Mouse (Mus musculus): Measurements from ENCODE around the gene Adamts4. TPM values are rescaled to one million over a fixed set of nuclear protein-coding genes. Genes with fewer than 3 reads are reported as not detected.
"Not testable (repeated sequence)": the region's sequence is repeated elsewhere in the genome, so short reads cannot be mapped to it uniquely, and the experiment has no call there.

Gene Adamts4
- polyA plus RNA-seq, 1 experiment from 2014 or later: 3.7 TPM

- WGBS: 83% methylated on average over 6 of the region's 6 CpGs
- no peaks in the 10 kb centered on the region for H3K27me3 ChIP-seq (ENCODE audit: control insufficient read depth, insufficient read depth, low read length)
- ATAC-seq (ENCODE audit: low FRiP score): no peak
Observed at GRCm38 (mm10) chr1:171237438-171237837, 12.8 kb upstream of the Adamts4 start.

GRCm38 (mm10) chr1:171238463-171238862 lies 11.8 kb upstream of the Adamts4 start:
- 70% methylated on average over 14 of the region's 14 CpGs for WGBS
- Histone ChIP-seq H3K4me1 (replicated peaks; ENCODE audit: control insufficient read depth, insufficient read depth, low read length) (no peaks in the 10 kb centered on the region), H3K9ac (no peak overlapping the region), H3K4me2 (replicated peaks) (no peak overlapping the region), H3K27ac (no peak overlapping the region), H3K4me3 (replicated peaks; ENCODE audit: low read length) (no peak overlapping the region), H3K36me3 (replicated peaks; ENCODE audit: control insufficient read depth, insufficient read depth) (peaks cover 99% of the 10 kb centered on the region), H3K9me3 (ENCODE audit: control insufficient read depth, low read length) (no peaks in the 10 kb centered on the region), H3K27me3 (ENCODE audit: control insufficient read depth, insufficient read depth, low read length) (no peaks in the 10 kb centered on the region)
- DNase-seq (ENCODE audit: low spot score) (peak; percentile 55), ATAC-seq (ENCODE audit: low FRiP score) (no peak)

More at GRCm38 (mm10) chr1:171237438-171237837, 12.8 kb upstream of the Adamts4 start:
- DNase-seq (ENCODE audit: low spot score): no peak
- Histone ChIP-seq H3K9ac (no peak overlapping the region), H3K9me3 (ENCODE audit: control insufficient read depth, low read length) (no peaks in the 10 kb centered on the region), H3K4me2 (replicated peaks) (no peak overlapping the region), H3K4me3 (replicated peaks; ENCODE audit: low read length) (no peak overlapping the region), H3K36me3 (replicated peaks; ENCODE audit: control insufficient read depth, insufficient read depth) (peaks cover 89% of the 10 kb centered on the region), H3K4me1 (replicated peaks; ENCODE audit: control insufficient read depth, insufficient read depth, low read length) (no peaks in the 10 kb centered on the region), H3K27ac (no peak overlapping the region)

- DNase-seq (ENCODE audit: low spot score) (no peak), ATAC-seq (ENCODE audit: low FRiP score) (no peak)
- no peak overlapping the region for H3K9ac ChIP-seq
- WGBS: 81% methylated on average over 15 of the region's 15 CpGs
- no peaks in the 10 kb centered on the region for H3K27me3 ChIP-seq (ENCODE audit: control insufficient read depth, insufficient read depth, low read length)
- H3K4me1 ChIP-seq (replicated peaks; ENCODE audit: control insufficient read depth, insufficient read depth, low read length): no peaks in the 10 kb centered on the region
- no peak overlapping the region for H3K27ac ChIP-seq
- H3K9me3 ChIP-seq (ENCODE audit: control insufficient read depth, low read length): no peaks in the 10 kb centered on the region
- H3K36me3 ChIP-seq (replicated peaks; ENCODE audit: control insufficient read depth, insufficient read depth): peaks cover 96% of the 10 kb centered on the region
- H3K4me2 ChIP-seq (replicated peaks): no peak overlapping the region
- no peak overlapping the region for H3K4me3 ChIP-seq (replicated peaks; ENCODE audit: low read length)
Observed at GRCm38 (mm10) chr1:171239992-171240744, 10.1 kb upstream of the Adamts4 start.

GRCm38 (mm10) chr1:171240911-171241310 lies 9.3 kb upstream of the Adamts4 start:
- 94% methylated on average over 10 of the region's 10 CpGs for WGBS
- Histone ChIP-seq H3K36me3 (replicated peaks; ENCODE audit: control insufficient read depth, insufficient read depth) (peaks cover 95% of the 10 kb centered on the region), H3K4me2 (replicated peaks) (no peak overlapping the region), H3K27me3 (ENCODE audit: control insufficient read depth, insufficient read depth, low read length) (no peaks in the 10 kb centered on the region), H3K4me1 (replicated peaks; ENCODE audit: control insufficient read depth, insufficient read depth, low read length) (peaks cover 4% of the 10 kb centered on the region), H3K9ac (no peak overlapping the region), H3K9me3 (ENCODE audit: control insufficient read depth, low read length) (no peaks in the 10 kb centered on the region), H3K4me3 (replicated peaks; ENCODE audit: low read length) (no peak overlapping the region), H3K27ac (no peak overlapping the region)
- DNase-seq (ENCODE audit: low spot score): no peak
- ATAC-seq (ENCODE audit: low FRiP score): no peak

- H3K36me3 ChIP-seq (replicated peaks; ENCODE audit: control insufficient read depth, insufficient read depth): peaks cover 84% of the 10 kb centered on the region
- not testable (repeated sequence) for ATAC-seq (ENCODE audit: low FRiP score); H3K27ac ChIP-seq; DNase-seq (ENCODE audit: low spot score); H3K4me1 ChIP-seq (replicated peaks; ENCODE audit: control insufficient read depth, insufficient read depth, low read length); H3K4me2 ChIP-seq (replicated peaks); H3K9ac ChIP-seq; H3K4me3 ChIP-seq (replicated peaks; ENCODE audit: low read length); H3K27me3 ChIP-seq (ENCODE audit: control insufficient read depth, insufficient read depth, low read length); H3K9me3 ChIP-seq (ENCODE audit: control insufficient read depth, low read length)
- 85% methylated on average over 12 of the region's 12 CpGs for WGBS
Observed at GRCm38 (mm10) chr1:171241952-171242351, 8.3 kb upstream of the Adamts4 start.

- DNase-seq (ENCODE audit: low spot score) (no peak), ATAC-seq (ENCODE audit: low FRiP score) (no peak)
- Histone ChIP-seq H3K36me3 (replicated peaks; ENCODE audit: control insufficient read depth, insufficient read depth) (peaks cover 50% of the 10 kb centered on the region), H3K27me3 (ENCODE audit: control insufficient read depth, insufficient read depth, low read length) (no peaks in the 10 kb centered on the region), H3K9me3 (ENCODE audit: control insufficient read depth, low read length) (no peaks in the 10 kb centered on the region), H3K27ac (no peak overlapping the region), H3K4me3 (replicated peaks; ENCODE audit: low read length) (no peak overlapping the region), H3K4me1 (replicated peaks; ENCODE audit: control insufficient read depth, insufficient read depth, low read length) (peaks cover 20% of the 10 kb centered on the region), H3K4me2 (replicated peaks) (peak overlapping the region; percentile 71), H3K9ac (no peak overlapping the region)
- 95% methylated on average over 8 of the region's 8 CpGs for WGBS
Observed at GRCm38 (mm10) chr1:171245353-171245752, 4.9 kb upstream of the Adamts4 start.

- Histone ChIP-seq H3K27ac (peak overlapping the region; percentile 81), H3K36me3 (replicated peaks; ENCODE audit: control insufficient read depth, insufficient read depth) (peaks cover 35% of the 10 kb centered on the region), H3K4me3 (replicated peaks; ENCODE audit: low read length) (peak overlapping the region; percentile 80), H3K27me3 (ENCODE audit: control insufficient read depth, insufficient read depth, low read length) (no peaks in the 10 kb centered on the region), H3K9ac (peak overlapping the region; percentile 94), H3K4me1 (replicated peaks; ENCODE audit: control insufficient read depth, insufficient read depth, low read length) (peaks cover 34% of the 10 kb centered on the region), H3K4me2 (replicated peaks) (peak overlapping the region; percentile 71), H3K9me3 (ENCODE audit: control insufficient read depth, low read length) (no peaks in the 10 kb centered on the region)
- under 1% methylated on average over 41 of the region's 41 CpGs for WGBS
- DNase-seq (ENCODE audit: low spot score): peak; percentile 99
- ATAC-seq (ENCODE audit: low FRiP score): peak; percentile 94
Observed at GRCm38 (mm10) chr1:171246709-171247452, 3.3 kb upstream of the Adamts4 start.

- H3K27me3 ChIP-seq (ENCODE audit: control insufficient read depth, insufficient read depth, low read length): no peaks in the 10 kb centered on the region
- H3K4me2 ChIP-seq (replicated peaks): peak overlapping the region; percentile 71
- peak overlapping the region; percentile 38 for H3K9ac ChIP-seq
- H3K4me1 ChIP-seq (replicated peaks; ENCODE audit: control insufficient read depth, insufficient read depth, low read length): peaks cover 40% of the 10 kb centered on the region
- H3K4me3 ChIP-seq (replicated peaks; ENCODE audit: low read length): peak overlapping the region; percentile 80
- ATAC-seq (ENCODE audit: low FRiP score) (no peak; the same call in 1 of the 2 replicates), DNase-seq (ENCODE audit: low spot score) (no peak)
- peak overlapping the region; percentile 81 for H3K27ac ChIP-seq
- H3K36me3 ChIP-seq (replicated peaks; ENCODE audit: control insufficient read depth, insufficient read depth): peaks cover 30% of the 10 kb centered on the region
- WGBS: 20% methylated on average over 13 of the region's 13 CpGs
- no peaks in the 10 kb centered on the region for H3K9me3 ChIP-seq (ENCODE audit: control insufficient read depth, low read length)
Observed at GRCm38 (mm10) chr1:171247453-171247841, 2.8 kb upstream of the Adamts4 start.

GRCm38 (mm10) chr1:171247916-171248315 lies 2.3 kb upstream of the Adamts4 start:
- Histone ChIP-seq H3K27ac (peak overlapping the region; percentile 81), H3K9ac (no peak overlapping the region), H3K27me3 (ENCODE audit: control insufficient read depth, insufficient read depth, low read length) (no peaks in the 10 kb centered on the region), H3K4me2 (replicated peaks) (peak overlapping the region; percentile 71), H3K9me3 (ENCODE audit: control insufficient read depth, low read length) (no peaks in the 10 kb centered on the region), H3K36me3 (replicated peaks; ENCODE audit: control insufficient read depth, insufficient read depth) (peaks cover 25% of the 10 kb centered on the region), H3K4me1 (replicated peaks; ENCODE audit: control insufficient read depth, insufficient read depth, low read length) (peaks cover 42% of the 10 kb centered on the region), H3K4me3 (replicated peaks; ENCODE audit: low read length) (peak overlapping the region; percentile 80; the same call in 1 of the 2 replicates)
- WGBS: 24% methylated on average over 4 of the region's 4 CpGs
- no peak for ATAC-seq (ENCODE audit: low FRiP score)
- DNase-seq (ENCODE audit: low spot score): no peak
